Mouse (Mus musculus) hindbrain, embryonic 15.5 days (tissue): ENCODE measurements around the gene 6430550D23Rik. TPM values are rescaled to one million over a fixed set of nuclear protein-coding genes. Genes with fewer than 3 reads are reported as not detected.
A peak's percentile ranks its signal among the peaks of the same experiment; 100 is the strongest.
"Not testable (repeated sequence)": the region's sequence is repeated elsewhere in the genome, so short reads cannot be mapped to it uniquely, and the experiment has no call there.

ENCODE experiments used
- ATAC-seq: fragments of 200-750 bp; cut with Nextera tagmentation; 2 replicates; pipeline ENCODE4 v1.8.0; 2017; ENCODE audit warnings: low read depth, moderate number of reproducible peaks, moderate TSS enrichment; ENCODE audit not compliant: low FRiP score
- H3K27ac ChIP-seq: fragments of 300-500 bp; sonication (generic); replicated peaks from 2 replicates; pipeline ENCODE4 v1.5.1; 2015; ENCODE audit warnings: mild to moderate bottlenecking, inconsistent platforms
- H3K27me3 ChIP-seq: fragments of 300-500 bp; sonication (generic); 2 replicates; pipeline ENCODE4 v1.6.1; 2015; ENCODE audit warnings: control low read depth, inconsistent platforms
- H3K36me3 ChIP-seq: fragments of 300-500 bp; sonication (generic); 2 replicates; pipeline ENCODE4 v1.6.1; 2015; ENCODE audit warnings: control low read depth, inconsistent platforms
- H3K4me1 ChIP-seq: fragments of 300-500 bp; sonication (generic); replicated peaks from 2 replicates; pipeline ENCODE4 v1.6.1; 2015; ENCODE audit warnings: control low read depth, inconsistent platforms
- H3K4me2 ChIP-seq: fragments of 300-500 bp; sonication (generic); 2 replicates; pipeline ENCODE4 v1.6.1; 2015; ENCODE audit warnings: moderate library complexity, mild to moderate bottlenecking, inconsistent platforms
- H3K4me3 ChIP-seq: fragments of 300-500 bp; sonication (generic); 2 replicates; pipeline ENCODE4 v1.5.1; 2015; ENCODE audit warnings: mild to moderate bottlenecking, inconsistent platforms
- H3K9ac ChIP-seq: fragments of 300-500 bp; sonication (generic); 2 replicates; pipeline ENCODE4 v1.6.1; 2015; ENCODE audit warnings: inconsistent platforms
- H3K9me3 ChIP-seq: fragments of 300-500 bp; sonication (generic); 2 replicates; pipeline ENCODE4 v1.6.1; 2016; ENCODE audit warnings: control low read depth, inconsistent platforms
- WGBS: fragments of 180-500 bp; shearing (Covaris S2); methylation state at CpG from one replicate; pipeline ENCODE4 v1.1.7; 2015; 5-methylcytosine and 5-hydroxymethylcytosine counted together
- polyA plus RNA-seq: library from polyadenylated mRNA; unstranded; fragments of >200 nt; fragmentation: Nextera tagmentation; extraction: Ambion mirVana; gene quantifications from 2 replicates; pipeline ENCODE4 v1.2.1, GENCODE M21; 2015

Gene 6430550D23Rik
- polyA plus RNA-seq, 1 experiment from 2014 or later: 1.2 TPM

- peaks cover 22% of the 10 kb centered on the region for H3K4me1 ChIP-seq
- WGBS: 84% methylated on average over 7 of the region's 7 CpGs
- H3K27me3 ChIP-seq: no peaks in the 10 kb centered on the region
- H3K27ac ChIP-seq: no peak overlapping the region
- no peaks in the 10 kb centered on the region for H3K9me3 ChIP-seq
- H3K4me3 ChIP-seq: peak overlapping the region; percentile 77
- no peaks in the 10 kb centered on the region for H3K36me3 ChIP-seq
- H3K4me2 ChIP-seq: peak overlapping the region; percentile 80
- no peak overlapping the region for H3K9ac ChIP-seq
- ATAC-seq: no peak
Observed at GRCm38 (mm10) chr2:155928711-155929345, 78.9 kb downstream of the 6430550D23Rik start.

DNA sequence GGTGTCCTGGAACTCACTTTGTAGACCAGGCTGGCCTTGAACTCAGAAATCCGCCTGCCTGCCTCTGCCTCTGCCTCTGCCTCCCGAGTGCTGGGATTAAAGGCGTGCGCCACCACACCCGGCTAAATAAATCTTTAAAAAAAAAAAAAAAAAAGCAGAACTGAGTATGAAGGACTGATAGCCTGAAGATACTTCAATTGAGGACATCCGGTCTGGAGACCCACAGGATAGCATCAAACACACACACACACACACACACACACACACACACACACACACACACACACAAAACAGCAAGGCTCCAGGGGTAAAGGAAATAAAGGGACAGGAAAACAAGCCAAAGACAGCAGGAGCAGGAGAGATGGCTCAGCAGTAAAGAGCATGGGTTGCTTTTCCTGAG, 82.6 kb downstream of the 6430550D23Rik start:
- H3K9me3 ChIP-seq, H3K4me2 ChIP-seq, ATAC-seq, H3K9ac ChIP-seq, H3K4me3 ChIP-seq, H3K27me3 ChIP-seq, H3K36me3 ChIP-seq, H3K27ac ChIP-seq: not testable (repeated sequence)
- peaks cover 14% of the 10 kb centered on the region for H3K4me1 ChIP-seq
- WGBS: 86% methylated on average over 6 of the region's 6 CpGs

Other genes starting within 250 kb of the 6430550D23Rik start
- gene Mmp24, start 232.6 kb downstream of the 6430550D23Rik start, polyA plus RNA-seq: 18.9 and 19.6 TPM in 2 replicates
- 39.1 and 42.7 TPM in 2 replicates for gene BC029722, start 188.6 kb downstream of the 6430550D23Rik start, polyA plus RNA-seq
- 148 and 155 TPM in 2 replicates for gene Eif6, start 181.1 kb downstream of the 6430550D23Rik start, polyA plus RNA-seq
- gene Fam83c, start 173.1 kb downstream of the 6430550D23Rik start, polyA plus RNA-seq: 0.45 and 0.82 TPM in 2 replicates
- gene Uqcc1, start 77.7 kb downstream of the 6430550D23Rik start, polyA plus RNA-seq: 64.2 and 65.0 TPM in 2 replicates
- not detected in 2 replicates for gene Gm15557, start 67.2 kb downstream of the 6430550D23Rik start, polyA plus RNA-seq
- 1.8 and 2.8 TPM in 2 replicates for gene Gdf5, start 62.6 kb downstream of the 6430550D23Rik start, polyA plus RNA-seq
- 13.6 and 16.9 TPM in 2 replicates for gene Cep250, start 51.5 kb downstream of the 6430550D23Rik start, polyA plus RNA-seq
- gene Ergic3, start 68 bp upstream of the 6430550D23Rik start, polyA plus RNA-seq: 426 and 467 TPM in 2 replicates
- not detected in 2 replicates for gene Fer1l4, start 45.0 kb upstream of the 6430550D23Rik start, polyA plus RNA-seq
- gene Spag4, start 57.2 kb upstream of the 6430550D23Rik start, polyA plus RNA-seq: 7.0 and 7.3 TPM in 2 replicates
- gene Cpne1, start 104.0 kb upstream of the 6430550D23Rik start, polyA plus RNA-seq: 26.9 and 28.7 TPM in 2 replicates
- gene Rbm12, start 104.0 kb upstream of the 6430550D23Rik start, polyA plus RNA-seq: 17.7 and 23.0 TPM in 2 replicates
- gene Gm28036, start 119.1 kb upstream of the 6430550D23Rik start, polyA plus RNA-seq: 16.0 and 19.6 TPM in 2 replicates
- 439 and 455 TPM in 2 replicates for gene Romo1, start 136.1 kb upstream of the 6430550D23Rik start, polyA plus RNA-seq
- 33.9 and 35.2 TPM in 2 replicates for gene Nfs1, start 136.2 kb upstream of the 6430550D23Rik start, polyA plus RNA-seq
- gene Rbm39, start 172.3 kb upstream of the 6430550D23Rik start, polyA plus RNA-seq: 414 and 423 TPM in 2 replicates
- gene Phf20, start 188.5 kb upstream of the 6430550D23Rik start, polyA plus RNA-seq: 111 and 112 TPM in 2 replicates